21 mouse cellular contexts compared by ENCODE assay signal in the genomic region with DNA sequence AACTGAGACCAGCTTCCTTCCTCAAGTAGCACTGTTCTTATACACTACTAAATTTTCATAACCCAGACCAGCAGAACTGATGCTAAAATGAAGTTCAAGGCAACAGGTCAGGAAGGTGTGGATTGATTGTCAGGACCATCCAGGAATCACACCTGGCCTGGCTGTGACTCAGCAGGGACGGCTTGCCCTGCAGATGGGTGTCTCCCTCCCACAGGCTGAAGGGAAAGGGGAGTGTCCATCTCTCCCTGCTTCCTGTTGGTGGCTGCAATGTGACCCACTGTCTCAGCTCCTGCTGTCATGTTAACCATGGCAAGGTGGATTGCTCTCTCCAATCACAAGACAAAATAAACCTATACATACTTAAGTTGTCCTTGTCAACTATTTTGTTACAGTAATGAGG.
"Had no signal": no experiment of that assay in that cellular context is flagged by ENCODE, and none has a peak within 500 bp of the region (broad histone marks: within the 10 kb centered on the region; RNA-seq: fewer than 3 reads in every experiment).

No protein-coding gene starts in this region.

- DNase-seq: liver, postnatal 0 days; lung, adult 2 months; lung, postnatal 14 days; lung, postnatal 4 days; midbrain, embryonic 14.5 days; retina, postnatal 1 day; right cerebral cortex, adult 18-20 months; right cerebral cortex, postnatal 25 days; right cerebral cortex, postnatal 4 days; spleen, adult 18-20 months; thymus, adult 2 months; thymus, postnatal 25 days; thymus, postnatal 4 days had no signal

- H3K4me1 ChIP-seq: lung, embryonic 15.5 days; midbrain, embryonic 10.5 days; midbrain, embryonic 12.5 days; neural tube, embryonic 15.5 days had no signal

- ATAC-seq: liver, postnatal 0 days; lung, postnatal 0 days; midbrain, embryonic 16.5 days had no signal

- H3K4me2 ChIP-seq: lung, embryonic 15.5 days; midbrain, embryonic 12.5 days; neural tube, embryonic 13.5 days; neural tube, embryonic 15.5 days had no signal

- H3K27me3 ChIP-seq: lung, embryonic 15.5 days; midbrain, embryonic 12.5 days; neural tube, embryonic 13.5 days; neural tube, embryonic 15.5 days had no signal

- H3K9me3 ChIP-seq: lung, embryonic 15.5 days; midbrain, embryonic 10.5 days; midbrain, embryonic 12.5 days; neural tube, embryonic 13.5 days; neural tube, embryonic 15.5 days had no signal

- H3K27ac ChIP-seq: lung, embryonic 15.5 days; midbrain, embryonic 10.5 days; midbrain, embryonic 12.5 days; neural tube, embryonic 13.5 days; neural tube, embryonic 15.5 days had no signal

- H3K9ac ChIP-seq: liver, postnatal 0 days; lung, embryonic 15.5 days; midbrain, embryonic 12.5 days; neural tube, embryonic 13.5 days; neural tube, embryonic 15.5 days had no signal

- H3K36me3 ChIP-seq: midbrain, embryonic 10.5 days; midbrain, embryonic 12.5 days; neural tube, embryonic 13.5 days had no signal

- H3K4me3 ChIP-seq: lung, embryonic 15.5 days; midbrain, embryonic 10.5 days; midbrain, embryonic 12.5 days; myocyte; neural tube, embryonic 13.5 days; neural tube, embryonic 15.5 days had no signal
